Mouse (Mus musculus) hindbrain, embryonic 12.5 days (tissue): ENCODE measurements around the gene Tbc1d17. TPM values are rescaled to one million over a fixed set of nuclear protein-coding genes. Genes with fewer than 3 reads are reported as not detected.

ENCODE experiments used
- ATAC-seq: fragments of 200-750 bp; cut with Nextera tagmentation; 2 replicates; pipeline ENCODE4 v1.8.0; 2017; ENCODE audit warnings: moderate TSS enrichment; ENCODE audit not compliant: low FRiP score
- H3K27ac ChIP-seq: fragments of 300-500 bp; sonication (generic); 2 replicates; pipeline ENCODE4 v1.5.1; 2016; ENCODE audit warnings: mild to moderate bottlenecking
- H3K27me3 ChIP-seq: fragments of 300-500 bp; sonication (generic); 2 replicates; pipeline ENCODE4 v1.6.1; 2016; ENCODE audit warnings: mild to moderate bottlenecking
- H3K36me3 ChIP-seq: fragments of 300-500 bp; sonication (generic); 2 replicates; pipeline ENCODE4 v1.6.1; 2016; ENCODE audit warnings: mild to moderate bottlenecking
- H3K4me1 ChIP-seq: fragments of 300-500 bp; sonication (generic); 2 replicates; pipeline ENCODE4 v1.6.1; 2016
- H3K4me2 ChIP-seq: fragments of 300-500 bp; sonication (generic); replicated peaks from 2 replicates; pipeline ENCODE4 v1.6.1; 2016; ENCODE audit warnings: mild to moderate bottlenecking
- H3K4me3 ChIP-seq: fragments of 300-500 bp; sonication (generic); 2 replicates; pipeline ENCODE4 v1.5.1; 2016; ENCODE audit warnings: mild to moderate bottlenecking
- H3K9ac ChIP-seq: fragments of 300-500 bp; sonication (generic); 2 replicates; pipeline ENCODE4 v1.6.1; 2016; ENCODE audit warnings: mild to moderate bottlenecking, moderate library complexity
- H3K9me3 ChIP-seq: fragments of 300-500 bp; sonication (generic); replicated peaks from 2 replicates; pipeline ENCODE4 v1.6.1; 2016; ENCODE audit warnings: mild to moderate bottlenecking
- WGBS: fragments of 180-500 bp; shearing (Covaris S2); methylation state at CpG from one replicate; pipeline ENCODE4 v1.1.7; 2016; 5-methylcytosine and 5-hydroxymethylcytosine counted together
- polyA plus RNA-seq: library from polyadenylated mRNA; unstranded; fragments of >200 nt; fragmentation: Nextera tagmentation; extraction: Ambion mirVana; gene quantifications from 2 replicates; pipeline ENCODE4 v1.2.1, GENCODE M21; 2016

Tbc1d17 gene
- polyA plus RNA-seq, 1 experiment from 2014 or later: 103 TPM

DNA sequence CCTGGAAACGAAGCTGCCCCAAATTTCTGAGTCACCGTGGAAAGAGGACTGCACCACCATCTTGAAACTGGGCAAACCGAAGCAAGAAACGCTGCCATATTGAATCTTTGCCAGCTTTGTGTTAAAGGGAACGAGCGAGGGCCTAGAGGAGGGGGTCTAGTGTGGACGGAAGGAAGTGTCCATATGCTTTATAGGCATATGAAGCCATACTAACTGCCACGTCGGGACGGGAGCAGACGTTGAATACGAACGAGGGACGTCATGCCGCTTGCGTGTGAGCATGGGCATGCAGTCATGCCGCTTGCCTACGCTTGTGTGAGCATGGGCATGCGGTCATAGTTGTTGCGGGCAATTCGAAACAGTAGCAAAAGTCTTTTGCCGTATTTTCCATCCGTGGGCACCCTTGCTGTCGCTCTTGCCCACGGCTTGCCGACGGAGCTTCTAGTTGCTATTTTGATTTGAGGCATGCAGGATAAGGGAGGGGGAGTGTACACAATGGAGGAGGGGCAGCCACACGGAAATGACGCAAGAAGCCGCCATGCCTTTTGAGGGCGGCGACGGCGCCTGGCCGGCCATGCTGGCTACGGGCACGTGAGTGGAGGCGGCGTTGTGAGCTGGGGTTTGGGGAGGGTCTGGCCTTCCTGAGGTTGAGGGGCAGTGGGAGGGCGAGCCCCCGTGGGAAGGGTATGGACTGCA, 685 bp upstream of the Tbc1d17 start:
- H3K4me1 ChIP-seq: peaks cover 40% of the 10 kb centered on the region
- H3K4me3 ChIP-seq: peak overlapping the region; percentile 70
- H3K9me3 ChIP-seq: no peaks in the 10 kb centered on the region
- ATAC-seq: peak; percentile 76
- peak overlapping the region; percentile 76 for H3K9ac ChIP-seq
- WGBS: under 1% methylated on average over 41 of the region's 41 CpGs
- peak overlapping the region; percentile 78 for H3K4me2 ChIP-seq
- H3K27me3 ChIP-seq: no peaks in the 10 kb centered on the region
- peak overlapping the region; percentile 97 for H3K27ac ChIP-seq
- peaks cover 27% of the 10 kb centered on the region for H3K36me3 ChIP-seq

DNA sequence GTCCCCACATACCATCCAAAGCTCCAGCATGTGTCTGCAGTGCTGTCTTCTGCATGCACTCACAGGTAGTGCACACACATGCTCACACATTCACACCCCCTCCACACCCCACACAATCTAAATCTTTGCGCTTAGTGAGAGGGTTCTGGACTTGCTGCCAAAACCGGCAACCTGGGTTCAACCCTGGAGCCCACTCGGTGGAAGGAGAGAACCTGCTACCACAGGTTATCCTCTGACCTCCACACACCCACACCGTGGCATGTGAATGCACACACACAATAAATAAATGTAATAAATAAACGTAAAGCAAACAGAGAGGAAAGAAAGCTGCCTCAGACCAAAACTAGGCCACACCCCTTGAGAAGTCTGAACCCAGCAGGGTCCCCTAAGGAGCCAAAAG, 1.1 kb downstream of the Tbc1d17 start:
- peak overlapping the region; percentile 59 for H3K9ac ChIP-seq

DNA sequence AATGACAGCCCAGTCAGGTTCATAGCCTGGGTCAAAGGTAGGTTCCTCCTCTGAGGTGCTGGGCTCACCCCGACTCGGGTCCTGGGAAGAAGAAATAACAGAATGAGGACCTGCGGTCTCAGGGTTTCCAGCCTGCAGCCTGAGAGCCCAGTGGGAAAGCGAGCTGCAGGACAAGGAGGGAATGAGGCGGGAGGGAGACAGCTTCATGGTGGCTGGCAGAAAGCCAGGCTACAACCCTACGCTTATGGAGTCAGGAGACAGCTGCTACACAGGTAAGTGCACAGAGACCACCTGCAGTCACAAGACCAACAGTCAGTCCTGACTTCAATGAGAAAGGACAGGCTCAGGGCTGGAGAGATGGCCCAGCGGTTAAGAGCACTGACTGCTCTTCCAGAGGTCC, 2.1 kb downstream of the Tbc1d17 start:
- WGBS: 89% methylated on average over 7 of the region's 7 CpGs
- Histone ChIP-seq H3K27ac (no peak overlapping the region), H3K9ac (peak overlapping the region; percentile 35; the same call in 1 of the 2 replicates), H3K27me3 (peaks cover 4% of the 10 kb centered on the region; the same call in 1 of the 2 replicates), H3K9me3 (no peaks in the 10 kb centered on the region), H3K4me3 (no peak overlapping the region), H3K4me1 (peaks cover 21% of the 10 kb centered on the region), H3K4me2 (no peak overlapping the region), H3K36me3 (peaks cover 49% of the 10 kb centered on the region)
- ATAC-seq: no peak

More for the DNA sequence above, 1.1 kb downstream of the Tbc1d17 start:
- peaks cover 43% of the 10 kb centered on the region for H3K36me3 ChIP-seq
- H3K27me3 ChIP-seq: no peaks in the 10 kb centered on the region
- H3K9me3 ChIP-seq: no peaks in the 10 kb centered on the region
- H3K4me1 ChIP-seq: peaks cover 25% of the 10 kb centered on the region
- H3K4me3 ChIP-seq: peak overlapping the region; percentile 70
- WGBS: 81% methylated on average over 5 of the region's 5 CpGs
- no peak overlapping the region for H3K27ac ChIP-seq
- ATAC-seq: no peak
- peak overlapping the region; percentile 78 for H3K4me2 ChIP-seq

DNA sequence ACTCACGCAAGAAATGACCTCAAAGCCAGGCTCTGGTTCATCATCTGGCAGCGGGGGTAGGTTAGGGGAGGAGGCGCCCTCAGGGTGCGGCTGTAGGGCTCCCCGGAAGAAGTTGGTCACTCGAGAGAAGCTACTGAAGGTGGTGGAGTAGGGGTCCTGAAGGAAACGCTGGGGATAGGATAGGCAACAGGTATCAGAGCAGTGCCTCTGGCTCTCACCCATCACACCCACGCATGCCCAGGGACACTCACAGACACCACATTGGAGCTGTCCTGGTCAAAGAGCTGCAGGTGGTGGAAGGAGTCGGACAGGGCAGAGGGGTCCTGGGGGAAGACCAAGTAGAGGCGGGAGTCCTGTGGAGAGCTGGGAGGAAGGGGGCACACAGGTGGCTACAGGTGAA, 3.9 kb downstream of the Tbc1d17 start:
- H3K4me1 ChIP-seq: peaks cover 16% of the 10 kb centered on the region
- peaks cover 22% of the 10 kb centered on the region for H3K27me3 ChIP-seq
- peaks cover 65% of the 10 kb centered on the region for H3K36me3 ChIP-seq
- no peak overlapping the region for H3K9ac ChIP-seq
- H3K4me2 ChIP-seq: no peak overlapping the region
- H3K27ac ChIP-seq: no peak overlapping the region
- H3K4me3 ChIP-seq: no peak overlapping the region
- 92% methylated on average over 10 of the region's 10 CpGs for WGBS
- no peaks in the 10 kb centered on the region for H3K9me3 ChIP-seq
- no peak for ATAC-seq

DNA sequence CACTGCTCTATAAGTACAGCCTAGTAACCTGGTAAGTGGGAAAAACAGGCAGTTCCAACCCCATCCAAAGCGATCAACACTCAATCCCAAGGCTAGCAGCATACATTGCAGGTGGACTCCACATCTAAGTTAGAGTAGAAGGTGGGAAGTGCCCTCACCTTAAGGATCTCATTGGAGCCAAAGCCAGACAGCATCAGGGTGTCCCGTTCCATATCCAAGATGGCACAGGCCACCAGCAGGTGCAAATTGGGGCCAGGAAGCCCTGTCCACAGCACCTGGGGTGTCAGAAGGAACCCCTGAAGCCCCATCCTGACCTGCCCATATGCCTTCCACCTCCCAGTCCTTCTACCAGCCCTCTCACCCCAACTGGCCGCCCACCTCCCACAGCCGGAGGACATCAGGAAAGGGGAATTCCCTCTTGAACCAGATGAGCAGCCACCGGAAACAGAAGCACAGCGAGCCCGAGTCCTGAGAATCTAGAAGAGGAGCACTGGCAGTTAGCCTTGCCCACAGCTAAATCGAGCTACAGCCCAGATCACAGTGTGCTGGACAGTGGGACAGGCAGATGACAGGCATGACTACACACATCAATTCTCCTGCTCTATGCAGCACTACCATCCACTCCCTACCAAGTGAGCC, 6.9 kb downstream of the Tbc1d17 start:
- no peak for ATAC-seq
- no peaks in the 10 kb centered on the region for H3K9me3 ChIP-seq
- H3K36me3 ChIP-seq: peaks cover 65% of the 10 kb centered on the region
- H3K27me3 ChIP-seq: peaks cover 46% of the 10 kb centered on the region
- no peak overlapping the region for H3K9ac ChIP-seq
- no peak overlapping the region for H3K27ac ChIP-seq
- H3K4me1 ChIP-seq: peaks cover 16% of the 10 kb centered on the region
- no peak overlapping the region for H3K4me3 ChIP-seq
- WGBS: 90% methylated on average over 8 of the region's 8 CpGs
- no peak overlapping the region for H3K4me2 ChIP-seq

DNA sequence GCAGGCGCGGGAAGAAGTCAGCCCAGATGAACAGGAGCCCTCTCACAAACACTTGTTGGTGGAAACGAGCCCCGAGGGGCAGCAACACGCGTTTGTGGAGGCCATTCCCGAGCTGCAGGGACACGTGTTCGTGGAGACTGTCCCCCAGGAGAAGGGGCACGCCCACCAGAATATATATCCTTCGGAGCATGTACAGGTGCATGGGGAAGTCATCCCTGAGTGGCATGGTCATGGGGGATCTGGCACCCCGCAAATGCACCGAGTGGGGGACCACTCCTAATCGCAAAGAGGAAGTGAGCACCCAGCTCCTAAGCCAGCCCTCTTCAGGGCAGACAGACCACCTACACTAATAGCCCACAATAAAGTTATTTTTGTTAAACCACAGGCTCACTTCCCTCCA, 8.5 kb downstream of the Tbc1d17 start:
- H3K9me3 ChIP-seq: no peaks in the 10 kb centered on the region
- H3K36me3 ChIP-seq: peaks cover 52% of the 10 kb centered on the region
- WGBS: 61% methylated on average over 14 of the region's 14 CpGs
- H3K4me3 ChIP-seq: peak overlapping the region; percentile 28; the same call in 1 of the 2 replicates
- peaks cover 46% of the 10 kb centered on the region for H3K27me3 ChIP-seq
- H3K4me1 ChIP-seq: peaks cover 16% of the 10 kb centered on the region
- no peak for ATAC-seq
- no peak overlapping the region for H3K27ac ChIP-seq
- H3K9ac ChIP-seq: peak overlapping the region; percentile 49; the same call in 1 of the 2 replicates
- H3K4me2 ChIP-seq: peak overlapping the region; percentile 51

DNA sequence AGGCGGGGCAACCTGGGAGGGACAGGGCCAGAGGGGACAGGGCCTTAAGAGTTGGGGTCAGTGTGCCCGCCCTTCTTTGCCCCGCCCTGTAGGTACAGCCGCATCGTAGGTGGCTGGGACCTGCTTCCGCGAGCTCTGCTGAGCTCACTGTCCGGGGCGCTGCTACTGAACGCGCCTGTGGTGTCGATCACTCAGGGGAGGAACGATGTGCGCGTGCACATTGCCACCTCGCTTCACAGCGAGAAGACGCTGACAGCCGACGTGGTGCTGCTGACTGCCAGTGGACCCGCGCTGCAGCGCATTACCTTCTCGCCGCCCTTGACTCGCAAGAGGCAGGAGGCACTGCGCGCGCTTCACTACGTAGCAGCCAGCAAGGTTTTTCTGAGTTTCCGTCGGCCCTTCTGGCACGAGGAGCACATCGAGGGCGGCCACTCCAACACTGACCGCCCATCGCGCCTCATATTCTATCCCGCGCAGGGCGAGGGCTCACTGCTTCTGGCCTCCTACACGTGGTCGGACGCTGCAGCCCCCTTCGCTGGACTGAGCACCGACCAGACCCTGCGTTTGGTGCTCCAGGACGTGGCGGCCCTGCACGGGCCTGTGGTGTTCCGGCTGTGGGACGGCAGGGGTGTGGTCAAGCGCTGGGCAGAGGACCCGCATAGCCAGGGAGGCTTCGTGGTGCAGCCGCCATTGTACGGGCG, 9.2 kb downstream of the Tbc1d17 start:
- H3K36me3 ChIP-seq: peaks cover 44% of the 10 kb centered on the region
- H3K9me3 ChIP-seq: no peaks in the 10 kb centered on the region
- H3K4me3 ChIP-seq: peak overlapping the region; percentile 28
- H3K4me1 ChIP-seq: peaks cover 16% of the 10 kb centered on the region
- H3K27me3 ChIP-seq: peaks cover 46% of the 10 kb centered on the region
- peak; percentile 61 for ATAC-seq
- no peak overlapping the region for H3K27ac ChIP-seq
- under 1% methylated on average over 58 of the region's 58 CpGs for WGBS
- peak overlapping the region; percentile 49 for H3K9ac ChIP-seq
- peak overlapping the region; percentile 51 for H3K4me2 ChIP-seq

DNA sequence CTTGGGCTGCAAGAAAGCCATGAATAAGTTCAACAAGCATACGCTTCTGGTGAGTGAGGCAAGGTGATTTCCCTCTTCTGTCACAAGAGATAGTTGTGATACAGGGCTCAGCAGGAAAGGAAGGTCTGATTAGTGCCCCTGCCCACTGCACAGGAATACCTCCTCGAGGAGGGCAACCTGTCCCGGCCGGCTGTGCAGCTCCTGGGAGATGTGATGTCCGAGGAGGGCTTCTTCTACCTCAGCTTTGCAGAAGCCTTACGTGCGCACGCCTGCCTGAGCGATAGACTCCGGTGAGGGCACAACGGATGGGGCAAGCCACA, 9.7 kb downstream of the Tbc1d17 start:
- no peak for ATAC-seq
- Histone ChIP-seq H3K4me1 (peaks cover 16% of the 10 kb centered on the region), H3K27me3 (peaks cover 46% of the 10 kb centered on the region), H3K27ac (peak overlapping the region; percentile 4; the same call in 1 of the 2 replicates), H3K4me3 (peak overlapping the region; percentile 28), H3K36me3 (peaks cover 39% of the 10 kb centered on the region), H3K4me2 (peak overlapping the region; percentile 51), H3K9me3 (no peaks in the 10 kb centered on the region), H3K9ac (peak overlapping the region; percentile 49)
- 30% methylated on average over 11 of the region's 11 CpGs for WGBS

DNA sequence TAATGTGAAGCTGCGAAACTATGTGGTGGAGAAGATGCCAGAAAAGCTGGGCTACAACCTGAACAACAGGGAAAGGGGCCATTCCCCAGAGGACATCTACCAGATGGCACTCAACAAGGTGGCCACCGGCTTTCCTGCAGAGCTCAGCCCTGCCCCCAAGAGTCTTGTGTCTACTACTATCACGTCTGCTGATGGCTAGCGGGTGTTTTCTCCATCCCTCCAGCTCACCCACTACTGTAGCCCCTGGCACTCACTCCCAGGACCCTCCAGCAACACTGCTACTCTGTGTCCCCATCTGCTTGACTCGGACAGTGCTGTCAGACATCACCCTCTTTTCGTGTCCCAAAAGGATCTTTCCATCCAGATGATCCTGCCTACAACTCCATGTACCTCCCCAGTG, 10.8 kb downstream of the Tbc1d17 start:
- H3K36me3 ChIP-seq: peaks cover 29% of the 10 kb centered on the region
- 85% methylated on average over 6 of the region's 6 CpGs for WGBS
- H3K9me3 ChIP-seq: no peaks in the 10 kb centered on the region
- H3K4me1 ChIP-seq: peaks cover 16% of the 10 kb centered on the region
- ATAC-seq: no peak
- H3K27me3 ChIP-seq: peaks cover 46% of the 10 kb centered on the region
- no peak overlapping the region for H3K9ac ChIP-seq
- no peak overlapping the region for H3K4me2 ChIP-seq
- no peak overlapping the region for H3K4me3 ChIP-seq
- H3K27ac ChIP-seq: no peak overlapping the region

DNA sequence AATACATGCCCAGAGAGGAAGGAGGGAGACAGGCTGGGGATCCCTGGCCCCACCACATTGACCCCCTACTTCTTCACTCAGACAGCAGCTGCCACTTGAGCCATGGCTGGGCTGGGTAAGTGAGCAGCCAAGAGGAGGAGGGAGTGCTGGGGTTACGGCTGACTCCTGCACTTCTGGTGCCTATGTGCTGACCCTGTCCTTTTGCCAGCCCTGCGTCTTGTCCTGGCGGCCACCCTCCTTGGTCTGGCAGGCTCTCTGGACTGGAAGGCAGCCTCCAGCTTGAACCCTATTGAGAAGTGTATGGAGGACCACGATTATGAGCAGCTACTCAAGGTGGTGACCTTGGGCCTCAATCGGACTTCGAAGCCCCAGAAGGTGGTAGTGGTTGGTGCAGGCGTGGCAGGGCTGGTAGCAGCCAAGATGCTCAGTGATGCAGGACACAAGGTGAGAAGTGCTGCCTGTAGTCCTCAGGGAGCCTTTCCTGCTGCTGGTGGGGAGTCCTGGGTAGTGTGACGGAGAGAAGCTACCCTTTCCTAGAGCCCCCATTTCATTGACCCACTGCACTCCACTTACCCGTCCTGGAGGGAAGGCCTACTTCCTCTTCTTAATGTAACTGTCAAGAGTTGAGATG, 12.3 kb downstream of the Tbc1d17 start:
- Histone ChIP-seq H3K4me2 (no peak overlapping the region), H3K27ac (no peak overlapping the region), H3K9me3 (no peaks in the 10 kb centered on the region), H3K27me3 (peaks cover 39% of the 10 kb centered on the region), H3K36me3 (peaks cover 21% of the 10 kb centered on the region), H3K9ac (no peak overlapping the region), H3K4me3 (no peak overlapping the region), H3K4me1 (peaks cover 16% of the 10 kb centered on the region)
- ATAC-seq: no peak
- WGBS: 83% methylated on average over 9 of the region's 9 CpGs

DNA sequence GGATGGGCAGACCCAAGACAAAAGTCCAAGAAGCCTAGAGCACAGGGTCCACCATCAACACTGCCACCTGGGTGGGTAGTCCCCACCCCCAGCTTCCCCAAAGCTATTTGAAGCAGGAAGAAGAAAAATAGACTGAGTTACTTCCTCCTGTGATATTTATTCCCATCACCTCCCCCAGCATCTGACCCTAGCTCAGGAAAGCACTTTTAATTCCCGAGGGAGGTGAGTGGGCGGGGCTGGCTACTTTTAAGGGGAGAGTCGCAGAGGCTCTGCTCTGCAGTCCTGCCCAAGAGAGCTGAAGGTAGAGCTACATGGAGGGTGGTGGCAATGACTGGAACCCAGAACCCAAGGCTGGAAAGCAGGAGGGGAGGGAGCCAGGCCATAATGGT, 12.9 kb downstream of the Tbc1d17 start:
- Histone ChIP-seq H3K4me2 (no peak overlapping the region), H3K36me3 (peaks cover 21% of the 10 kb centered on the region), H3K4me1 (peaks cover 16% of the 10 kb centered on the region), H3K27ac (no peak overlapping the region), H3K9ac (no peak overlapping the region), H3K4me3 (no peak overlapping the region), H3K9me3 (no peaks in the 10 kb centered on the region), H3K27me3 (peaks cover 34% of the 10 kb centered on the region)
- no peak for ATAC-seq
- WGBS: 47% methylated on average over 3 of the region's 3 CpGs

DNA sequence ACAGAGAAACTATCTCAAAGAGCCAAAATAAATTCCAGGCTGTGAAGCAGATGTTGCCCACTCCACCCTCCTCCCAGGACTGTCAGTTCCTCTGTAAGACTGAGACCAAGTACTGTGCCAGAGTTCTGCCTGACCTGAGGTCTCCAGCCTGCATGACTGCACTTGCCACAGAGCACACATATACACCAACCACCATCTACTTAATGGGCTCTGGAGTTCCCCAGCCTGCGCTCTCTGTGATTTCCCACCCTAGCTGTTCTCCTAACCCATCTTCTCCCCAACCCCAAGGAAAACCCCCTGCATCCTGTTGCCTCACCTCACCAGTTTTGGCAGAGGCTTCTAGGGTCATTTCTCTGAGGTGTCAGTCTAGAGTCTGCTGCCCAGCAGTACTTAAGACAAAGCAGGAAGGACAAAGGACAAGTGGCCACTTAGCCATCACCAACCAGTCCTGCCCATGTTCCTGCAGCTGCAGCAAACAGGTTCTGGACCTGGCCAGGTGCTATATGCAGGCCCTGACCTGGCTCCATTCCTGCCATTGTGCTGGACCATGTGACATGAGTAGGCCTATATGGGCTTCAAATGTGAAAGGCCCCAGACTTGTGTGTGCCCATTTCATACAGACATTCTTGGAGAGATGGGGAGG, 13.4 kb downstream of the Tbc1d17 start:
- peaks cover 29% of the 10 kb centered on the region for H3K27me3 ChIP-seq
- no peak for ATAC-seq

More for the DNA sequence above, 13.4 kb downstream of the Tbc1d17 start:
- H3K36me3 ChIP-seq: peaks cover 21% of the 10 kb centered on the region
- no peak overlapping the region for H3K4me3 ChIP-seq
- peaks cover 14% of the 10 kb centered on the region for H3K4me1 ChIP-seq
- 88% methylated on average over 1 of the region's 1 CpGs for WGBS
- no peak overlapping the region for H3K9ac ChIP-seq
- H3K4me2 ChIP-seq: no peak overlapping the region
- no peaks in the 10 kb centered on the region for H3K9me3 ChIP-seq
- no peak overlapping the region for H3K27ac ChIP-seq
